Mouse (Mus musculus) brain, embryonic 14.5 days (tissue): ENCODE results near the gene Sema3b. TPM values are rescaled to one million over a fixed set of nuclear protein-coding genes. Genes with fewer than 3 reads are reported as not detected.

ENCODE experiments used
- DNase-seq: peaks from one replicate; pipeline ENCODE4 v3.0.0-alpha.2; 2011; ENCODE audit warnings: low read depth
- CTCF ChIP-seq: fragments of 200-500 bp; IDR thresholded peaks from 2 replicates; pipeline ENCODE4 v1.5.1; 2012; ENCODE audit warnings: inconsistent platforms, mild to moderate bottlenecking, moderate library complexity, borderline replicate concordance; ENCODE audit not compliant: insufficient read depth, insufficient read length; ENCODE audit errors: extremely low read depth
- POLR2A ChIP-seq: fragments of 200-500 bp; IDR thresholded peaks from 2 replicates; pipeline ENCODE4 v1.6.1; 2012; ENCODE audit warnings: mild to moderate bottlenecking, inconsistent platforms, borderline replicate concordance; ENCODE audit not compliant: poor library complexity, insufficient read depth, insufficient read length, severe bottlenecking; ENCODE audit errors: extremely low read depth
- polyA plus RNA-seq: library from polyadenylated mRNA; depleted of rRNA; stranded (reverse); fragments of >200 nt; gene quantifications from 2 replicates; pipeline ENCODE4 v1.2.3, GENCODE M21; 2012

Sema3b gene
- polyA plus RNA-seq, 1 experiment, result 6.7 TPM

- DNase-seq, result no peak
- no peak for TF ChIP-seq POLR2A
- no peak for TF ChIP-seq CTCF
These were observed 9.6 kb downstream of the Sema3b start for GRCm38 (mm10) chr9:107599433-107599832.

GRCm38 (mm10) chr9:107598385-107598784 lies 10.6 kb downstream of the Sema3b start:
- no peak for DNase-seq

GRCm38 (mm10) chr9:107596619-107597569 lies 12.1 kb downstream of the Sema3b start:
- DNase-seq, result no peak
- no peak for TF ChIP-seq POLR2A
- TF ChIP-seq CTCF, result no peak

More at GRCm38 (mm10) chr9:107598385-107598784, 10.6 kb downstream of the Sema3b start:
- TF ChIP-seq POLR2A (no peak), CTCF (no peak)

GRCm38 (mm10) chr9:107594281-107595062 lies 14.6 kb downstream of the Sema3b start:
- TF ChIP-seq POLR2A (no peak), CTCF (no peak)
- no peak for DNase-seq

- DNase-seq, result peak; percentile 56
- no peak for TF ChIP-seq CTCF
- TF ChIP-seq POLR2A, result no peak
These were observed 15.7 kb downstream of the Sema3b start for GRCm38 (mm10) chr9:107593101-107593976.

GRCm38 (mm10) chr9:107590773-107591060 lies 18.3 kb downstream of the Sema3b start:
- TF ChIP-seq CTCF (no peak), POLR2A (no peak)
- DNase-seq, result no peak

- TF ChIP-seq POLR2A (no peak), CTCF (no peak)
- DNase-seq, result no peak
These were observed 18.8 kb downstream of the Sema3b start for GRCm38 (mm10) chr9:107590058-107590772.

GRCm38 (mm10) chr9:107587833-107588639 lies 21.0 kb downstream of the Sema3b start:
- DNase-seq, result peak; percentile 56
- TF ChIP-seq POLR2A (no peak), CTCF (no peak)

GRCm38 (mm10) chr9:107586974-107587832 lies 21.8 kb downstream of the Sema3b start, which contains the start of gene Ifrd2:
TSS of gene Ifrd2 (plus strand) at chr9:107587642.
- peak; percentile 100 for DNase-seq
- TF ChIP-seq POLR2A, result peak; percentile 59; the same call in 1 of the 2 replicates
- no peak for TF ChIP-seq CTCF

GRCm38 (mm10) chr9:107586504-107586903 lies 22.5 kb downstream of the Sema3b start:
- no peak for DNase-seq
- no peak for TF ChIP-seq POLR2A
- TF ChIP-seq CTCF, result no peak
